Mouse (Mus musculus): ENCODE results near the gene Mfsd6l. TPM values are rescaled to one million over a fixed set of nuclear protein-coding genes. Genes with fewer than 3 reads are reported as not detected.

Mfsd6l gene
- total RNA-seq, 2 experiments from 2014 or later = not detected

- no peak for DNase-seq (ENCODE audit: low spot score in 2 of 2)
These were observed 45.6 kb downstream of the Mfsd6l start for GRCm38 (mm10) chr11:68601486-68601991.

- DNase-seq (ENCODE audit: low spot score in 2 of 2) = no peak
These were observed 46.4 kb downstream of the Mfsd6l start for GRCm38 (mm10) chr11:68602200-68602931.

GRCm38 (mm10) chr11:68607046-68607445, 51.1 kb downstream of the Mfsd6l start:
- DNase-seq (ENCODE audit: low spot score in 2 of 2) = no peak

Other genes with a start within 250 kb of the Mfsd6l start
- 1 to 10 TPM; 5.7 to 6.9 TPM for gene Ntn1, start 155.4 kb upstream of the Mfsd6l start, total RNA-seq (2021)
- 1 to 10 TPM; 2.4 to 2.8 TPM for gene Pik3r5, start 124.1 kb upstream of the Mfsd6l start, total RNA-seq (2021)
- 1 to 10 TPM; 1.5 to 1.8 TPM for gene Pik3r6, start 53.2 kb upstream of the Mfsd6l start, total RNA-seq (2021)
- gene Ccdc42, start 30.8 kb downstream of the Mfsd6l start, total RNA-seq (2021) = 1 to 10 TPM; 1.2 to 2.5 TPM
- gene Myh10, start 135.4 kb downstream of the Mfsd6l start, total RNA-seq (2021) = 100 to 1,000 TPM; 140 to 146 TPM